In the genomic region with DNA sequence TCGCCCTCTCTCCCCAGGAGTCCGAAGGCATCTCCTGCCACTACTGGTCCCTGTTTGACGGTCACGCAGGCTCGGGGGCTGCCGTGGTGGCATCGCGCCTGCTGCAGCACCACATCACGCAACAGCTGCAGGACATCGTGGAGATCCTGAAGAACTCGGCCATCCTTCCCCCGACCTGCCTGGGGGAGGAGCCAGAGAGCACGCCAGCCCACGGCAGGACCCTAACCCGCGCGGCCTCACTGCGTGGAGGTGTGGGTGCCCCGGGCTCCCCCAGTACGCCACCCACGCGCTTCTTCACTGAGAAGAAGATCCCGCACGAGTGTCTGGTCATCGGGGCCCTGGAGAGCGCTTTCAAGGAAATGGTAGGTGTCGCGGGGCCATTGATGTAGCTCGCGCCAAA, we compare ENCODE assay signal across 8 mouse cellular contexts.
DNase-seq lines count a peak whose midpoint lies in the region; ATAC-seq lines count a peak whose summit lies in the region.

No protein-coding gene starts in this region.

- peaks cover 1% of the 10 kb centered on the region; the same call in 1 of the 2 replicates for H3K4me1 ChIP-seq in kidney, embryonic 14.5 days (ENCODE audit: control insufficient read depth, insufficient read depth, low read length)
- H3K4me1 ChIP-seq in hindbrain, embryonic 10.5 days (replicated peaks) = peaks cover 17% of the 10 kb centered on the region
- H3K4me1 ChIP-seq in midbrain, embryonic 11.5 days (ENCODE audit: control insufficient read depth, insufficient read depth, low read length) = peaks cover 3% of the 10 kb centered on the region; the same call in 1 of the 2 replicates

- H3K4me3 ChIP-seq in kidney, embryonic 14.5 days (ENCODE audit: low read length) = peak overlapping the region; percentile 17; the same call in 1 of the 2 replicates
- peak overlapping the region; percentile 42 for H3K4me3 ChIP-seq in hindbrain, embryonic 10.5 days
- no peak overlapping the region for H3K4me3 ChIP-seq in midbrain, embryonic 11.5 days (ENCODE audit: low read depth, low read length)

- ATAC-seq in kidney, embryonic 14.5 days (ENCODE audit: low FRiP score, low TSS enrichment) = no peak
- no peak; the same call in 1 of the 2 replicates for ATAC-seq in midbrain, embryonic 11.5 days (ENCODE audit: low FRiP score)

- H3K27ac ChIP-seq in kidney, embryonic 14.5 days (ENCODE audit: low read depth, low read length) = no peak overlapping the region
- H3K27ac ChIP-seq in hindbrain, embryonic 10.5 days = peak overlapping the region; percentile 8; the same call in 1 of the 2 replicates
- no peak overlapping the region for H3K27ac ChIP-seq in midbrain, embryonic 11.5 days (ENCODE audit: low read depth, low read length)

- no peaks in the 10 kb centered on the region for H3K9me3 ChIP-seq in kidney, embryonic 14.5 days (ENCODE audit: control insufficient read depth, low read length)
- 0 out of 2 replicates have a peak, but pooled peaks cover 3% of the 10 kb centered on the region for H3K9me3 ChIP-seq in hindbrain, embryonic 10.5 days
- H3K9me3 ChIP-seq in midbrain, embryonic 11.5 days (ENCODE audit: control insufficient read depth, low read length) = no peaks in the 10 kb centered on the region

- DNase-seq in kidney, adult 11 months = no peak
- peak; percentile 43 for DNase-seq in ZHBTc4 (ENCODE audit: low read depth, low spot score)
- no peak for DNase-seq in hindbrain, embryonic 10.5 days (ENCODE audit: low spot score)
- peak; percentile 81 for DNase-seq in midbrain, embryonic 11.5 days (ENCODE audit: low spot score, missing footprints)
- DNase-seq in c-Kit-positive CD71-positive TER-119-positive erythroid progenitor cells, embryonic 14.5 days (ENCODE audit: low spot score) = no peak
- DNase-seq in layer of hippocampus, adult 8-10 months (ENCODE audit: low spot score in 2 of 2) = no peak
- DNase-seq in adrenal gland, postnatal 4 days (ENCODE audit: low spot score in 2 of 2) = no peak

- peak overlapping the region; percentile 41 for H3K4me2 ChIP-seq in kidney, embryonic 14.5 days (replicated peaks; ENCODE audit: low read depth, low read length)
- peak overlapping the region; percentile 34; the same call in 1 of the 2 replicates for H3K4me2 ChIP-seq in midbrain, embryonic 11.5 days

- no peaks in the 10 kb centered on the region for H3K36me3 ChIP-seq in kidney, embryonic 14.5 days (ENCODE audit: control insufficient read depth, insufficient read depth, low read length)
- no peaks in the 10 kb centered on the region for H3K36me3 ChIP-seq in hindbrain, embryonic 10.5 days
- H3K36me3 ChIP-seq in midbrain, embryonic 11.5 days (ENCODE audit: control insufficient read depth, insufficient read depth, low read length) = no peaks in the 10 kb centered on the region

- H3K27me3 ChIP-seq in kidney, embryonic 14.5 days (ENCODE audit: control insufficient read depth, insufficient read depth, low read length) = no peaks in the 10 kb centered on the region
- peaks cover 6% of the 10 kb centered on the region; the same call in 1 of the 2 replicates for H3K27me3 ChIP-seq in hindbrain, embryonic 10.5 days (ENCODE audit: insufficient read depth, poor library complexity, severe bottlenecking)
- H3K27me3 ChIP-seq in midbrain, embryonic 11.5 days (ENCODE audit: control insufficient read depth, insufficient read depth, low read length) = no peaks in the 10 kb centered on the region

- no peak overlapping the region for H3K9ac ChIP-seq in kidney, embryonic 14.5 days (ENCODE audit: low read depth, low read length)
- no peak overlapping the region for H3K9ac ChIP-seq in midbrain, embryonic 11.5 days (ENCODE audit: low read length)

- 34% methylated on average over 30 of the region's 30 CpGs for WGBS in kidney, embryonic 14.5 days
- WGBS in hindbrain, embryonic 10.5 days = 39% methylated on average over 30 of the region's 30 CpGs
- WGBS in midbrain, embryonic 11.5 days = 42% methylated on average over 30 of the region's 30 CpGs

Comparison
In these comparisons a context has a peak if more than half of its experiments do, and no peak if none do; other contexts are left out.
1. DNase-seq: peak in ZHBTc4 (single experiment) and midbrain, embryonic 11.5 days (single experiment); none in kidney, adult 11 months (single experiment), hindbrain, embryonic 10.5 days (single experiment), c-Kit-positive CD71-positive TER-119-positive erythroid progenitor cells, embryonic 14.5 days (single experiment), layer of hippocampus, adult 8-10 months (0 of 2) and adrenal gland, postnatal 4 days (0 of 2).